Comparison of ENCODE assay signal across 8 mouse cellular contexts in the genomic region with DNA sequence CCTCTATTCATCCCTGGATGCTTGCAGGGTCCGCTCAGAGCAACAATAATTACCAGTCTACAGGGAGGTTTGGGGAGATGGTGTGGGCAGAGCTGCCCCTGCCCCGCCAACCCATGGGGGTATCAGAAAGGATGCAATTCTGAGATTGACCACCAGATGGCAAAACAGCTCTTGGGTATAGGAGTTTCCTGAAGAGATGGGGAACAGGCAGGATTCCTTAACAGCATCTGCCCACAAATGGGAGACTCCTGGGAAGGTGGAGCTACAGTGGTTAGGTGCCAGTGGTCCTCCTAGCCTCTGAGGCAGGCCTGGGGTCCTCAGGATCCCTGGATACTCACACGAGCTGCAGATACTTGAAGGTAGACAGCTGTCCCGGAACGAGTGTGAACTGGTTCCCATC. TPM values are rescaled to one million over a fixed set of nuclear protein-coding genes. Genes with fewer than 3 reads are reported as not detected.
A peak's percentile ranks its signal among the peaks of the same experiment; 100 is the strongest.
DNase-seq lines count a peak whose midpoint lies in the region; ATAC-seq and TF ChIP-seq lines count a peak whose summit lies in the region.

No protein-coding gene starts in this region.

- peak; percentile 71 for TF ChIP-seq CTCF in liver, adult 2 months (IDR thresholded peaks at IDR 0.05; ENCODE audit: low read depth, low read length)
- peak; percentile 62 for TF ChIP-seq CTCF in cortical plate, adult 2 months (IDR thresholded peaks at IDR 0.05; ENCODE audit: extremely low read depth, insufficient read depth, low read length)

- no peak for ATAC-seq in neural tube, embryonic 11.5 days (ENCODE audit: insufficient read depth, low FRiP score, low TSS enrichment)

- no peaks in the 10 kb centered on the region for H3K79me2 ChIP-seq in liver, adult 2 months (ENCODE audit: control insufficient read depth, insufficient read depth, low read length)

- H3K4me2 ChIP-seq in neural tube, embryonic 11.5 days (ENCODE audit: low read depth) = no peak overlapping the region

- H3K27ac ChIP-seq in liver, adult 2 months (replicated peaks; ENCODE audit: insufficient read depth, low read depth, low read length) = no peak overlapping the region
- H3K27ac ChIP-seq in cortical plate, adult 2 months (ENCODE audit: insufficient read depth, low read length) = no peak overlapping the region
- no peak overlapping the region for H3K27ac ChIP-seq in neural tube, embryonic 11.5 days (ENCODE audit: low read depth, low read length)

- peak; percentile 29 for DNase-seq in liver, adult 2 months (ENCODE audit: extremely low read depth, low read depth, low spot score)
- DNase-seq in liver (no peak), R1 (ENCODE audit: low read depth, low spot score) (peak; percentile 82)
- DNase-seq in heart, postnatal 36 days = peak; percentile 38 to 45
- DNase-seq in left cerebral cortex, postnatal 4 days = peak; percentile 54
- DNase-seq in neural tube, embryonic 11.5 days (ENCODE audit: low spot score) = peak; percentile 58
- peak; percentile 65 for DNase-seq in thymus, postnatal 4 days

- WGBS in liver, adult 2 months = 56% methylated on average over 5 of the region's 5 CpGs
- 51% methylated on average over 5 of the region's 5 CpGs for WGBS in neural tube, embryonic 11.5 days

- TF ChIP-seq POLR2A in liver, adult 2 months (IDR thresholded peaks at IDR 0.05; ENCODE audit: extremely low read depth, insufficient read depth, low read length) = no peak
- TF ChIP-seq POLR2A in cortical plate, adult 2 months (IDR thresholded peaks at IDR 0.05; ENCODE audit: extremely low read depth, insufficient read depth, low read length) = no peak

- no peaks in the 10 kb centered on the region for H3K27me3 ChIP-seq in liver, adult 2 months (ENCODE audit: control insufficient read depth, insufficient read depth, low read length)
- H3K27me3 ChIP-seq in neural tube, embryonic 11.5 days (ENCODE audit: control insufficient read depth, insufficient read depth, low read length) = no peaks in the 10 kb centered on the region

- intact Hi-C loops in heart, postnatal 36 days (cut with DNase I) = loop anchor here (10.0 kb wide), 1 partner anchor 315 kb away; no protein-coding TSS in a partner anchor
- intact Hi-C loops in left cerebral cortex, postnatal 4 days (cut with DNase I) = no loop called here

- no peak overlapping the region for H3K9ac ChIP-seq in liver, adult 2 months (ENCODE audit: low read depth, low read length)
- H3K9ac ChIP-seq in neural tube, embryonic 11.5 days (ENCODE audit: low read length) = no peak overlapping the region

- no peaks in the 10 kb centered on the region for H3K4me1 ChIP-seq in liver, adult 2 months (ENCODE audit: control insufficient read depth, insufficient read depth, low read length)
- H3K4me1 ChIP-seq in cortical plate, adult 2 months (ENCODE audit: control insufficient read depth, insufficient read depth, low read length) = no peaks in the 10 kb centered on the region
- no peaks in the 10 kb centered on the region for H3K4me1 ChIP-seq in neural tube, embryonic 11.5 days (ENCODE audit: control insufficient read depth, insufficient read depth, low read length)

- no peak overlapping the region for H3K4me3 ChIP-seq in liver, adult 2 months (ENCODE audit: insufficient read depth, low read depth, low read length)
- H3K4me3 ChIP-seq in cortical plate, adult 2 months (ENCODE audit: insufficient read depth, low read length) = no peak overlapping the region
- no peak overlapping the region for H3K4me3 ChIP-seq in neural tube, embryonic 11.5 days (ENCODE audit: low read depth, low read length)

- no peaks in the 10 kb centered on the region for H3K9me3 ChIP-seq in neural tube, embryonic 11.5 days (ENCODE audit: control insufficient read depth, low read length)

- no peaks in the 10 kb centered on the region for H3K36me3 ChIP-seq in liver, adult 2 months (ENCODE audit: control insufficient read depth, insufficient read depth, low read length)
- H3K36me3 ChIP-seq in neural tube, embryonic 11.5 days (ENCODE audit: control insufficient read depth, insufficient read depth, low read length) = no peaks in the 10 kb centered on the region; the same call in 1 of the 2 replicates

RNA-seq across cellular contexts. Expression of gene Gm340, which starts 47.4 kb away (rescaled TPM):
- 3.0 and 3.4 TPM in 2 replicates for total RNA-seq in liver, adult 2 months (2014; rRNA removed)
- 0.51 and 0.69 TPM in 2 replicates for polyA plus RNA-seq in liver, adult 2 months (2012; rRNA removed)
- 2.4 and 2.5 TPM in 2 replicates for polyA plus RNA-seq in cortical plate, adult 2 months (2012; rRNA removed)
- 1 to 10 TPM; 8.7 to 9.0 TPM for total RNA-seq in heart, postnatal 36 days (2021)
- 10 to 100 TPM; 14.1 to 15.9 TPM for total RNA-seq in left cerebral cortex, postnatal 4 days (2021)
- polyA plus RNA-seq in neural tube, embryonic 11.5 days (2014; fragmentation: Nextera tagmentation; extraction: Ambion mirVana) = 4.0 and 4.2 TPM in 2 replicates
